Mouse (Mus musculus) embryonic facial prominence, embryonic 15.5 days (tissue): Measurements from ENCODE around the gene Insl5. TPM values are rescaled to one million over a fixed set of nuclear protein-coding genes. Genes with fewer than 3 reads are reported as not detected.

Experiments
- ATAC-seq: fragments of 200-750 bp; cut with Nextera tagmentation; 2 replicates; pipeline ENCODE4 v1.8.0; 2017; ENCODE audit warnings: low read depth, moderate TSS enrichment; ENCODE audit not compliant: insufficient number of reproducible peaks, low FRiP score, low TSS enrichment
- H3K27ac ChIP-seq: fragments of 300-500 bp; sonication (generic); replicated peaks from 2 replicates; pipeline ENCODE4 v1.5.1; 2015; ENCODE audit warnings: mild to moderate bottlenecking, inconsistent platforms
- H3K27me3 ChIP-seq: fragments of 300-500 bp; sonication (generic); 2 replicates; pipeline ENCODE4 v1.6.1; 2015; ENCODE audit warnings: inconsistent platforms
- H3K36me3 ChIP-seq: fragments of 300-500 bp; sonication (generic); 2 replicates; pipeline ENCODE4 v1.6.1; 2015; ENCODE audit warnings: mild to moderate bottlenecking, inconsistent platforms
- H3K4me1 ChIP-seq: fragments of 300-500 bp; sonication (generic); 2 replicates; pipeline ENCODE4 v1.6.1; 2015; ENCODE audit warnings: inconsistent platforms
- H3K4me2 ChIP-seq: fragments of 300-500 bp; sonication (generic); replicated peaks from 2 replicates; pipeline ENCODE4 v1.6.1; 2015; ENCODE audit warnings: mild to moderate bottlenecking, inconsistent platforms
- H3K4me3 ChIP-seq: fragments of 300-500 bp; sonication (generic); replicated peaks from 2 replicates; pipeline ENCODE4 v1.5.1; 2015; ENCODE audit warnings: mild to moderate bottlenecking, inconsistent platforms
- H3K9ac ChIP-seq: fragments of 300-500 bp; sonication (generic); 2 replicates; pipeline ENCODE4 v1.6.1; 2015; ENCODE audit warnings: inconsistent platforms
- H3K9me3 ChIP-seq: fragments of 300-500 bp; sonication (generic); replicated peaks from 2 replicates; pipeline ENCODE4 v1.6.1; 2016; ENCODE audit warnings: inconsistent platforms
- WGBS: fragments of 180-500 bp; shearing (Covaris S2); methylation state at CpG from one replicate; pipeline ENCODE4 v1.1.7; 2015; 5-methylcytosine and 5-hydroxymethylcytosine counted together
- polyA plus RNA-seq: library from polyadenylated mRNA; unstranded; fragments of >200 nt; fragmentation: Nextera tagmentation; extraction: Ambion mirVana; gene quantifications from 2 replicates; pipeline ENCODE4 v1.2.1, GENCODE M21; 2015

Insl5 gene
- polyA plus RNA-seq, 1 experiment from 2014 or later, result not detected

- no peak overlapping the region for H3K27ac ChIP-seq
- no peaks in the 10 kb centered on the region for H3K27me3 ChIP-seq
- no peak overlapping the region for H3K4me2 ChIP-seq
- ATAC-seq, result no peak
- H3K4me1 ChIP-seq, result no peaks in the 10 kb centered on the region
- no peak overlapping the region for H3K9ac ChIP-seq
- no peak overlapping the region for H3K4me3 ChIP-seq
- no peaks in the 10 kb centered on the region for H3K9me3 ChIP-seq
- 80% methylated on average over 7 of the region's 7 CpGs for WGBS
- H3K36me3 ChIP-seq, result no peaks in the 10 kb centered on the region
Observed at GRCm38 (mm10) chr4:103027745-103028144, 1.1 kb upstream of the Insl5 start.

- Histone ChIP-seq H3K9ac (no peak overlapping the region), H3K4me2 (0 out of 2 replicates have a peak overlapping the region, but pooled peaks have one; percentile 4), H3K9me3 (no peaks in the 10 kb centered on the region), H3K4me1 (peaks cover 6% of the 10 kb centered on the region; the same call in 1 of the 2 replicates), H3K27ac (no peak overlapping the region), H3K36me3 (no peaks in the 10 kb centered on the region), H3K4me3 (no peak overlapping the region), H3K27me3 (no peaks in the 10 kb centered on the region)
- ATAC-seq, result peak; percentile 24; the same call in 1 of the 2 replicates
- WGBS, result 6% methylated on average over 4 of the region's 4 CpGs
Observed at GRCm38 (mm10) chr4:103013490-103013889, 13.2 kb downstream of the Insl5 start.

GRCm38 (mm10) chr4:103011823-103012222 is 14.8 kb downstream of the Insl5 start:
- H3K4me1 ChIP-seq, result peaks cover 9% of the 10 kb centered on the region
- no peak overlapping the region for H3K27ac ChIP-seq
- H3K4me3 ChIP-seq, result no peak overlapping the region
- H3K27me3 ChIP-seq, result no peaks in the 10 kb centered on the region
- no peak overlapping the region for H3K9ac ChIP-seq
- no peak for ATAC-seq
- H3K9me3 ChIP-seq, result no peaks in the 10 kb centered on the region
- no peak overlapping the region for H3K4me2 ChIP-seq
- H3K36me3 ChIP-seq, result no peaks in the 10 kb centered on the region
- 28% methylated on average over 7 of the region's 7 CpGs for WGBS

- no peak overlapping the region for H3K9ac ChIP-seq
- no peak overlapping the region for H3K27ac ChIP-seq
- H3K4me3 ChIP-seq, result no peak overlapping the region
- no peak for ATAC-seq
- H3K9me3 ChIP-seq, result no peaks in the 10 kb centered on the region
- H3K27me3 ChIP-seq, result no peaks in the 10 kb centered on the region
- H3K4me2 ChIP-seq, result no peak overlapping the region
- H3K4me1 ChIP-seq, result peaks cover 20% of the 10 kb centered on the region
- H3K36me3 ChIP-seq, result no peaks in the 10 kb centered on the region
- WGBS, result 89% methylated on average over 4 of the region's 4 CpGs
Observed at GRCm38 (mm10) chr4:103010734-103011133, 15.9 kb downstream of the Insl5 start.

- H3K27me3 ChIP-seq, result no peaks in the 10 kb centered on the region
- no peak for ATAC-seq
- H3K4me1 ChIP-seq, result peaks cover 18% of the 10 kb centered on the region
- WGBS, result 10% methylated on average over 4 of the region's 4 CpGs
- H3K4me3 ChIP-seq, result no peak overlapping the region
- H3K9ac ChIP-seq, result no peak overlapping the region
- no peak overlapping the region for H3K27ac ChIP-seq
- H3K4me2 ChIP-seq, result no peak overlapping the region
- H3K36me3 ChIP-seq, result no peaks in the 10 kb centered on the region
- H3K9me3 ChIP-seq, result no peaks in the 10 kb centered on the region
Observed at GRCm38 (mm10) chr4:103006943-103007418, 19.7 kb downstream of the Insl5 start.

- 44% methylated on average over 5 of the region's 5 CpGs for WGBS
- ATAC-seq, result no peak
Observed at GRCm38 (mm10) chr4:103006266-103006665, 20.4 kb downstream of the Insl5 start.

GRCm38 (mm10) chr4:103005190-103005945 is 21.3 kb downstream of the Insl5 start:
- Histone ChIP-seq H3K27ac (peak overlapping the region; percentile 53), H3K36me3 (no peaks in the 10 kb centered on the region), H3K9ac (no peak overlapping the region), H3K4me2 (no peak overlapping the region), H3K9me3 (no peaks in the 10 kb centered on the region), H3K27me3 (no peaks in the 10 kb centered on the region), H3K4me1 (peaks cover 18% of the 10 kb centered on the region), H3K4me3 (no peak overlapping the region)
- no peak for ATAC-seq
- 35% methylated on average over 15 of the region's 15 CpGs for WGBS

More at GRCm38 (mm10) chr4:103006266-103006665, 20.4 kb downstream of the Insl5 start:
- H3K4me1 ChIP-seq, result peaks cover 18% of the 10 kb centered on the region
- no peaks in the 10 kb centered on the region for H3K36me3 ChIP-seq
- no peaks in the 10 kb centered on the region for H3K9me3 ChIP-seq
- H3K9ac ChIP-seq, result no peak overlapping the region
- H3K27me3 ChIP-seq, result no peaks in the 10 kb centered on the region
- no peak overlapping the region for H3K4me3 ChIP-seq
- H3K27ac ChIP-seq, result peak overlapping the region; percentile 53
- H3K4me2 ChIP-seq, result no peak overlapping the region

GRCm38 (mm10) chr4:103004681-103005080 is 22.0 kb downstream of the Insl5 start:
- WGBS, result 66% methylated on average over 4 of the region's 4 CpGs

GRCm38 (mm10) chr4:102991685-102992084 is 35.0 kb downstream of the Insl5 start:
- no peaks in the 10 kb centered on the region for H3K27me3 ChIP-seq
- no peak overlapping the region for H3K27ac ChIP-seq
- H3K4me2 ChIP-seq, result no peak overlapping the region
- no peak overlapping the region for H3K4me3 ChIP-seq
- no peaks in the 10 kb centered on the region for H3K36me3 ChIP-seq
- WGBS, result 50% methylated on average over 3 of the region's 3 CpGs
- H3K9ac ChIP-seq, result no peak overlapping the region
- no peaks in the 10 kb centered on the region for H3K4me1 ChIP-seq
- no peak for ATAC-seq
- no peaks in the 10 kb centered on the region for H3K9me3 ChIP-seq

More at GRCm38 (mm10) chr4:103004681-103005080, 22.0 kb downstream of the Insl5 start:
- no peaks in the 10 kb centered on the region for H3K9me3 ChIP-seq
- no peak overlapping the region for H3K27ac ChIP-seq
- no peaks in the 10 kb centered on the region for H3K27me3 ChIP-seq
- no peak overlapping the region for H3K9ac ChIP-seq
- no peak for ATAC-seq
- peaks cover 21% of the 10 kb centered on the region for H3K4me1 ChIP-seq
- no peak overlapping the region for H3K4me3 ChIP-seq
- no peaks in the 10 kb centered on the region for H3K36me3 ChIP-seq
- H3K4me2 ChIP-seq, result no peak overlapping the region

- no peak overlapping the region for H3K4me3 ChIP-seq
- H3K27ac ChIP-seq, result no peak overlapping the region
- H3K9ac ChIP-seq, result no peak overlapping the region
- no peaks in the 10 kb centered on the region for H3K27me3 ChIP-seq
- 52% methylated on average over 11 of the region's 11 CpGs for WGBS
- ATAC-seq, result no peak
- H3K4me1 ChIP-seq, result no peaks in the 10 kb centered on the region
- H3K36me3 ChIP-seq, result no peaks in the 10 kb centered on the region
- no peaks in the 10 kb centered on the region for H3K9me3 ChIP-seq
- no peak overlapping the region for H3K4me2 ChIP-seq
Observed at GRCm38 (mm10) chr4:102990595-102991340, 35.9 kb downstream of the Insl5 start.

GRCm38 (mm10) chr4:102990016-102990415 is 36.6 kb downstream of the Insl5 start:
- Histone ChIP-seq H3K27me3 (no peaks in the 10 kb centered on the region), H3K36me3 (no peaks in the 10 kb centered on the region), H3K4me2 (no peak overlapping the region), H3K4me3 (no peak overlapping the region), H3K27ac (no peak overlapping the region), H3K9me3 (no peaks in the 10 kb centered on the region), H3K4me1 (no peaks in the 10 kb centered on the region), H3K9ac (no peak overlapping the region)
- WGBS, result 74% methylated on average over 4 of the region's 4 CpGs
- ATAC-seq, result no peak
